Mouse (Mus musculus) cerebellum, adult 2 months (tissue): ENCODE measurements around the gene C2cd2.

ENCODE experiments used
- CTCF ChIP-seq: fragments of 200-500 bp; IDR thresholded peaks from 2 replicates; pipeline ENCODE4 v1.5.1; 2011; ENCODE audit warnings: low read depth, mild to moderate bottlenecking, control low read depth, low read length, moderate library complexity, borderline replicate concordance; ENCODE audit not compliant: insufficient read depth
- POLR2A ChIP-seq: fragments of 200-500 bp; IDR thresholded peaks from 2 replicates; pipeline ENCODE4 v1.6.1; 2011; ENCODE audit warnings: low read length, control low read depth, borderline replicate concordance; ENCODE audit not compliant: insufficient read depth

- TF ChIP-seq CTCF (no peak), POLR2A (no peak)
These were observed 22.2 kb upstream of the C2cd2 start for GRCm38 (mm10) chr16:97984589-97984988.
